Mouse (Mus musculus) hematopoietic stem cell, adult 5-6 weeks (primary cell): ENCODE data around the gene Pnpla3. TPM values are rescaled to one million over a fixed set of nuclear protein-coding genes. Genes with fewer than 3 reads are reported as not detected.
"Not testable (repeated sequence)": the region's sequence is repeated elsewhere in the genome, so short reads cannot be mapped to it uniquely, and the experiment has no call there.

Experiments used
- ATAC-seq, 2 experiments: fragments of 125-278 bp in 1 of 2; replicated peaks in 1 of 2; 2 replicates each; pipeline ENCODE4 v1.8.0; 2016 to 2017; ENCODE audit warnings: inconsistent platforms in 2 of 2, mild to moderate bottlenecking in 2 of 2, moderate number of reproducible peaks in 2 of 2, low read depth in 1 of 2, moderate TSS enrichment in 1 of 2; ENCODE audit not compliant: low FRiP score in 2 of 2, poor library complexity in 2 of 2, severe bottlenecking in 2 of 2, insufficient read depth in 1 of 2, low TSS enrichment in 1 of 2
- total RNA-seq: library from RNA; stranded (forward); fragments of 172-1452, 232-1000 nt; gene quantifications from 2 replicates; pipeline ENCODE4 v1.2.3, GENCODE M21; 2017

The Pnpla3 gene
- total RNA-seq, result not detected in 2 replicates

DNA sequence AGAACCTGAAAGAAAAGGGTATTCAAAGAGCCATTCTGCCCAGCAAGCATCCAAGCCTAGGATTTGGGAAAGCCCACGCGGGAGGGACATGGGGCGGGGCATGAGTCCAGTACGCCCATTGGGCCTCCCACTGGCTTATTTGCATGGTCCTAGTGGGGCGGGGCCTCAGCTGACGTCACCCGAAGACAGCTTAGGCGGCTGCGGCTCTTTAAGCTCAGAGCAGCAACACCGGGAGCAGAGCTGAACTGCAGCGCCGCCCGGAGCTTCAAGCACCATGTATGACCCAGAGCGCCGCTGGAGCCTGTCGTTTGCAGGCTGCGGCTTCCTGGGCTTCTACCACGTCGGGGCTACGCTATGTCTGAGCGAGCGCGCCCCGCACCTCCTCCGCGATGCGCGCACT lies at the start of gene Pnpla3:
TSS of gene Pnpla3 (plus strand) at position 238 of the 400 bp plus-strand sequence.
- peak; percentile 86 to 93 for ATAC-seq

GRCm38 (mm10) chr15:84120612-84121011 lies 47.0 kb upstream of the Pnpla3 start:
- ATAC-seq, result peak in 1 of 2 experiments; percentile 33; a peak in 2 of 4 replicates

DNA sequence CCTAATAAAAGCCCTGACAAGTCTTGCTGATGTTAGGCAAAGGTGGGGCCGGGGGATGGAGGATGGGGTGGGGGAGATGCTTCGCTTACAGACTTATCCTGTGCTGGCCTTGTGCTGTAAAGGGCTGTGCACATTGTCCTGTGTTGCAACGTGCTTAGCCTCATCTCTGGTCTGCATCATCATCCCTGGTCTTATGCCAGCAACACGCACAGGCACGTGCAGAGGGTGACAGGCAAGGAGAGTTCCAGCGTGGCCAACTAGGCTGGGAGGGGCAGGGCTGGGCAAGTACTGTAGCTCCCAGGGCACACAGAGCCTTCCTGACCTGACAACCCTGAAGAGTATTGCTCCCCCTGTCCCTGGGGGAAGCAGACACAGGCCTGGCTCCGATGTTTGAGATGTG lies 46.6 kb upstream of the Pnpla3 start:
- no peak for ATAC-seq

GRCm38 (mm10) chr15:84123075-84123474 lies 44.6 kb upstream of the Pnpla3 start, which contains the start of gene Pnpla5:
Gene Pnpla5, minus strand, starts transcription at chr15:84123175.
- no peak for ATAC-seq

DNA sequence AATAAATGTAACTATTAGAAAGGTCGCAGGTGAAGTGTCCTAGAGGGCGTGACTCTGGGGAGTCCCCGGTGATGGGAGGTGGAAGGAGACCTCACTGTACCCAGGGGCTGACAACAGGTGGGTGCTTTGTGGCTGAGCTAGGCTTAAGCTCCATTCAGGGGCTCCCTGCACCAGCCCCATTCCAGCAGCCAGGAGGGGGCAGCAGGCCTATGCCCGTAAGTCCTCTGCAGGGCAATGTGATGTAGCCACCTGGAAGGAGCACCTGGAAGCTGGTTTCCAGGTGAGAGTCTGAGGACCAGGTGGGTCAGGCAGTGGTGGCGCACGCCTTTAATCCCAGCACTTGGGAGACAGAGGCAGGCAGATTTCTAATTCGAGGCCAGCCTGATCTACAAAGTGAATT lies 43.6 kb upstream of the Pnpla3 start:
- no peak for ATAC-seq

GRCm38 (mm10) chr15:84126447-84126846 lies 41.2 kb upstream of the Pnpla3 start:
- peak in 1 of 2 experiments; percentile 32; a peak in 1 of 4 replicates for ATAC-seq

DNA sequence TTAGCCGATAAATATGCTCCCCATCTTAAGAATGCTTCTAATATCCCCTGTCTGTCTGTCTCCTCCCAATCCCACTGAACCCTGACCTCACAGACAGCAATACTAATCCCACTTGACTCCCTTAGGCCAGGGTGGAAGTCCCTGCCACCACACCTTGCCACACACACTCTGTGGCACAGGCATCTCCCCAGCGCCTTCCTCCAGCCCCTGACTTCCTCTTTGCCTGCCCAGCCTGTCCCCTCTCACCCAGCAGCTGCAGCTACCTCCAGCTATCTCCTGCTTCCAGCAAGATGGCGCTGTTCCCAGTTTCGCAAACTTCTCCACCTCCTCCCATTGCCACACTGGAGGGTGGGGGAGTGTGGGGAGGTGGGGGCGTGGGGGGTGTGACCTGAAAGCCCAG lies 40.8 kb upstream of the Pnpla3 start:
- ATAC-seq, result peak; percentile 88 to 93

DNA sequence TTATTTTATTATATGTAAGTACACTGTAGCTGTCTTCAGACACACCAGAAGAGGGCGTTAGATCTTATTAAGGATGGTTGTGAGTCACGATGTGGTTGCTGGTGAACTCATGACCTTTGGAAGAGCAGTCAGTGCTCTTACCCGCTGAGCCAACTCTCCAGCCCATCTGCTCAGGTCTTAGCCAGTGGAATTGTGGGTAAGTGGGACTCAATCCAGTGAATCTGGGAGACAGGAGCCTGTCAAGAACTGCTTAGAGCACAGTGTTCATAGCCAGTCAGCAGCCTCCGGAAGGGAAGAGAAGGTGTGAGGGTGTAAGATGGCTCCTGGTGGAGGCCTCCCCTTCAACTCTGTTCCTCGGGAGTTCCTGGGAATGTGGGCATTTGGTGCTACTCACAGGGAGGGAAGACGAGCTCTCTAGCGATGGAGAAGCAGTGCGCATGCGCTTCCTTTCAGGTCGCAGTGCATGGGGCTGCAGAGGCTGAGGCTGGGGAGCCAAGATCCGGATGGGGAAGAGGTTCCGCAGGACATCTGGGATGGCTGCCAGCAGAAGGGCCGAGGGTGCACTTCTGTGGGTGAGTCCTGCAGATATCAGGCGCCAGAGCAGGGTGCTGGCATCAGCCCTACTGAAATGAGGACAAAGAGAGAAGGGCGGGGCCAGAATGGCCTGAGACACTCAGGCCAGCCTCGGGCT lies 36.4 kb upstream of the Pnpla3 start:
- ATAC-seq, result peak in 1 of 2 experiments; percentile 24; a peak in 1 of 4 replicates

- ATAC-seq, result no peak
Measured at GRCm38 (mm10) chr15:84131971-84132370, 35.7 kb upstream of the Pnpla3 start.

DNA sequence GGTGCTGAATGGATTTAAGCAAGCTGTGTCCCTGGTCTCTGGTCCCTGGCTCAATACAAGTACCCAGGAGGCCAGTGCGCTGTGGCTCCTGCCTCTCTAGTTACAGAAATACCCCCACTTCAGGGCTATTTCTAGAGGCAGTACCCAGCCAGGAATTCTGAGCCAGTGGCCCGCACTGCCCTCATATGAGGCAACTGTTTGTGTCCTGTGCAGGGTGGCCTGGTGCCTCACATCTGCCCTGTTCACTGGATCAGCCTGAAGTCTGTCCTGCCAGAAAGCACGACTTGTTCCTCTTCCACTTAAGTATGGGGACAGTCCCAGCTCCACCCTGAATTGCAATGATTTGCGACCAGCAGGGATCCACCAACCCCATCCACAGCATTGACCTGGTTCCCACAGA lies 34.2 kb upstream of the Pnpla3 start:
- ATAC-seq, result no peak

DNA sequence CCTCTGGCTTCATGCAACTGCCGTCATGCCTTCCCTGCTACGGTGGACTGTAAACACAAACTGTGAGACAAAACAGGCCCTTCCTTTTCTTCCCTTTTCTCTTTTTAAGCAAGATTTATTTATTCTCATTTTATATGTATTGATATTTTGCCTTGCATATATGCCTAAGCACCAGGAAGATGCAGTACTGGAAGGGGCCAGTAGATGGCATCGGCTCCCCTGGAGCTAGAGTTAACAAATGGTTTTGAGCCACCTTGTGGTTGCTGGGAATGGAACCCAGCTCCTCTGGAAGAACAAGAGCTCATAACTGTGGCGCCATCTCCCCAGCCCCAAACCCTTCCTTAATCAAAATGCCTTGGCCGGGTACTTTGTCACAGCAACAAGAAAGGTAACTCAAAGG lies 32.2 kb upstream of the Pnpla3 start:
- ATAC-seq, result no peak

DNA sequence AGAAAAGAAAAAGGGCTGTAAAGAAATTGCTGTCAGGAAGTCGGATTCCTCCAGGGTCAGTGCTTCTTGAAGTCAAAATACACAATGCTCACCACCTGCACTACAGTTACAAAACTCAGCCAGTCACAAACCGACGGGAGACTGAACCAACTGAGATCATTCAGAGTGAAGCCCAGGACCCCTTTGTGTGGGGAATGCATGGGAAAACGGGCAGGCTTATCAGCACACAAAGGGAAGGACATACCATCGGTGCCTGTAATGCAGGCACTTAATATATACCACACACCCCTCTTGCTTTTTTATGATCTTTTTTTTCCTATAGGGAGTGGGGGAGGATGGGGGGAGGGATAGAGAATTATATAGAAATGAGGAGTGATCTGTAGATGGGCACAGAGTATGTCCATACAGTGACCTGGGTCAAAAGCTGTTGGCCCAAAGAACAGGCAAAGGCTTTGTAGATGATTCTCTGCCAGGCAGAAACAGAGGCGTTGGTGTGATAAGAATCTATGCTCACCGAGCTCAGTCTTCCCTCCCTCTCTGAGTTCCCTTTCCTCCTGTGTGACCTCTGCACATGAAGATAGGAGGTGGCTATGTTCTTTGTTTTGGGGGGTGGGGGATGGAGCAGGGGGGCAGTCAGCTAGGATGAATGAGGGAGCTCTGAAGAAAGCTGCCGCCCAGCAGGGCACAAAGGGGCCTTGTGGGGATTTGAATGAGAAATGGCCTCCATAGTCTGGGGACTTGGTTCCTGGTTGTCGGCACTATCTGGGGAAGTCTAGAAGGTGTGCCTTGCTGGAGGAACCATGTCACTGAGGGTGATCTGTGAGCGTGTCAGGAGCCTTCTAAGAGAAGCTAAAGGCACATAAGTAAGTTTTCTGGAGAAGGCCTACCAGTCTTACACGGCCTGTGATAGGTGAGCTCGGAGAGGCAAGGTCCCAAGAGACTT lies 30.9 kb upstream of the Pnpla3 start:
- ATAC-seq, result peak; percentile 27 to 56; a peak in 2 of 4 replicates

- ATAC-seq, result no peak
Measured at GRCm38 (mm10) chr15:84139592-84140005, 28.0 kb upstream of the Pnpla3 start.

DNA sequence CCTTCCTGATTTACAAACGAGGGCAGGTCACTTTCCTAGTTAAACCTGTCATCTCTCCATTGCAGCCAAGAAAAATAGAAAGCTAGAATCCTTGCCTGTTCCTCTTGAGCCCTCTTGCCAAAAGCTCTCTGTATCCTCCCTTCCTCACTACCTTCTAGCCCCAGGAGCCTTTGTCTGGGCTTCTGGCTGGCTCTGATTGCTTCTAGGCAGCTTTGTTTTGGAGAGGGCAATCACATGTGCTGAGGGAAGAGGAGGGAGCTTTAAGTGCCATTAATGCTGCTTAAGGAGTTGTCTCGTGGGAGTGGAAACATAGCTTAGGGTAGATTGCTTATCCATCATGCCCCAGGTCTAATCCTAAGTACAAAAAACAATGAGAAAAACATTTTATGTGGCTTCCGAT lies 27.5 kb upstream of the Pnpla3 start:
- no peak for ATAC-seq

- ATAC-seq, result no peak
Measured at GRCm38 (mm10) chr15:84140929-84141328, 26.7 kb upstream of the Pnpla3 start.

- no peak for ATAC-seq
Measured at GRCm38 (mm10) chr15:84156158-84156557, 11.5 kb upstream of the Pnpla3 start.

- ATAC-seq, result not testable (repeated sequence)
Measured at GRCm38 (mm10) chr15:84157530-84157929, 10.1 kb upstream of the Pnpla3 start.

GRCm38 (mm10) chr15:84161871-84162270 lies 5.8 kb upstream of the Pnpla3 start:
- no peak for ATAC-seq
